Mouse (Mus musculus): ENCODE data around the gene Lpar2.

Lpar2 gene

DNA sequence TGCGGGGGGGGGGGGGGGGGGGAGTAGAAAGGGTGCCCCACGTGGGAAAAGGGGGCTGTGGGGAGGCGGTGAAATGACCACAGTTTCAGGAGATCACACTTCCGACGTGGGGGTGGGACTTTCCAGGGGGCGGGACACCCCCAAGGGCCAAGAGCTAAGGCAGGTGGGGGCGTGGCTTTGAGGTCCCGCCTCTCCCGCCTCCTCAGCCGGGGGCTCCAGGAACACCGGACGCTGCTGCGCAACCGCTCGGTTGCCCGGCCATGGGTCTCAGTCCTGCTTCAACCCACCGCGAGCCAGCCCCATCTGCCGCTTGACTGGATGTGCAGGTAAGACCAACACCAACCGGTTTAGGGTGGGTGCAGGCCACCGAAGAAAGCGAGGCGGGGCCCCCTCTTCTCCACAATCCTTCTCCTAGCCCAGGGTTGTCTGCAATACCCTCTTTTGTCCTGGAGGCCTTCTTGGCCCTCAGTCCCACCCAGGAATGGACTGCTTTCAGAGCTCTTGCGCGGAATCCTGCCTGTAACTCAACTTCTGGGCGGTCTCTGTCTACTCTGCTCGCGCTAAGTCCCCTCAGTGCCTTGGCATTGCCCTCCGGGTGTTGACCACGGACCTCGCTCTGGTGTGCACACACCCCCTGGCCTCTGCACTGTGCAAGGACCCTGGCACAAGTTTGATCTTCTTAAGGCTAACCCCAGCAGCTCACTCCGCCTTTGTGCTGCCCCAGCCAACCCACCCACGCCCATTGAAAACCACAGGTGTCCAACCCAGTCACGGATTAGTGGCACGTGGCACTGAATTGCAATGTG lies at the start of gene Lpar2:
Gene Lpar2, plus strand, starts transcription at position 44 of the 806 bp plus-strand sequence.
- DNase-seq (ENCODE audit: low spot score): no peak

GRCm38 (mm10) chr8:69774503-69775148 lies 47.6 kb upstream of the Lpar2 start, which contains the start of gene Gm20422:
TSS of gene Gm20422 (minus strand) at chr8:69774886.
- DNase-seq (ENCODE audit: low spot score): peak; percentile 98

GRCm38 (mm10) chr8:69775149-69775534 lies 47.1 kb upstream of the Lpar2 start:
- DNase-seq (ENCODE audit: low spot score): no peak

DNA sequence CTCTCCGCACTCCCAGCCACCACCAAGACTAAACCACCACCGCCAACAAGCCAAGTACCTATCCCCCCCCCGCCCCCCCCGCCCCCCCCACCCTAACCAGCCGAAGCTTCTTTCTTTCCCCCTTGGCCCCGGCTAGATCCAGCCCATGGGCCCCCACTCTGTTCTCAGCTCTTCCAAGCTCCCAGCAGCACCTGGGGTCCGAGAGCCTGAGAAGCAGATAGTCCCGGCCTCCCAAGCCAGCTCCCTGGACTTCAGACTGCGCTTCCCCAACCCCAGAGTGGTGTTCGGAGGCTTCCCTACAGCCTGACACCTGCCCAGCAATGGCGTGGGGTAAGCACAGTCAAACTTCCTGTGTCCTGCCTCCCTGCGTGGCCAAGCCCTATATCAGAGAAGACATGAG lies 45.1 kb upstream of the Lpar2 start:
- no peak for DNase-seq (ENCODE audit: low spot score)

GRCm38 (mm10) chr8:69789105-69789504 lies 33.1 kb upstream of the Lpar2 start:
- DNase-seq (ENCODE audit: low spot score): no peak

DNA sequence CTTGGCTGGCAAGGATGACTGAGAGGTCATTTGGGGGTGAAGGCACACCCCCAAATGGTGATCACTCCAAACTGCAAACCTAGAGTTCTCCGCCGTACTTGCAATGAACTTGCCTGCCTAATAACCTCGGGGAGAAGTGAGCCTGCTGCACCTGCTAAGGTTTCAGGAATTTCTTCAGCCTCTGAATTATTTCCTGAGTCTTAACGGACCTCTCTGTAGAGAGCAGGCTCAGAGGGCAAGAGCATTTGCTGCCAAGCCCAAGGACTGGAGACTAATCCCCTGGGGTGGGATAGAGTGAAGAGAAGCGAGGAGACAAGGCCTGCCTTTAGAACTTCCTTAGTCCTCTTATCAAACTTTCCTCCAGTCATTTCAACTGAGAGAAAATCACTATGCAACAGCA lies 32.5 kb upstream of the Lpar2 start:
- DNase-seq (ENCODE audit: low spot score): no peak

DNA sequence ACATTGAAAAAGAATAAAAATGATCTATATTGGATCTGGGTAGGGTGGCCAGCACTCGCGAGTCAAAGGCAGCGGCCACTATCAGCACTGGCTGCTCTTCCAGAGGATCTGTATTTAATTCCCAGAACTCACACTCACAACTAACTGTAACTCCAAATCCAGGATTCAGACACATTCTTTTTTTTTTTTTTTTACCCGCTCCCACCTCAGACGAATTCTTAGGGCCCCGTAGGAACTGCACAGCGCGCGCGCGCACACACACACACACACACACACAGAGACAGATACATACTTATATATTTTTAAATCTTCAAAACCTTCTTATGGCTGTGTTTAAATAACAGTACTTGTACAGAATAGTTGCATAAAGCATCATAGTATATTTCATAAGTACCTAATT lies 31.9 kb upstream of the Lpar2 start:
- DNase-seq (ENCODE audit: low spot score): no peak

- peak; percentile 89 for DNase-seq (ENCODE audit: low spot score)
Measured at GRCm38 (mm10) chr8:69790773-69791367, 31.4 kb upstream of the Lpar2 start, which contains the start of the genes Atp13a1 and Zfp866. TSS of gene Atp13a1 (plus strand) at chr8:69791163. TSS of gene Zfp866 (minus strand) at chr8:69791178.

DNA sequence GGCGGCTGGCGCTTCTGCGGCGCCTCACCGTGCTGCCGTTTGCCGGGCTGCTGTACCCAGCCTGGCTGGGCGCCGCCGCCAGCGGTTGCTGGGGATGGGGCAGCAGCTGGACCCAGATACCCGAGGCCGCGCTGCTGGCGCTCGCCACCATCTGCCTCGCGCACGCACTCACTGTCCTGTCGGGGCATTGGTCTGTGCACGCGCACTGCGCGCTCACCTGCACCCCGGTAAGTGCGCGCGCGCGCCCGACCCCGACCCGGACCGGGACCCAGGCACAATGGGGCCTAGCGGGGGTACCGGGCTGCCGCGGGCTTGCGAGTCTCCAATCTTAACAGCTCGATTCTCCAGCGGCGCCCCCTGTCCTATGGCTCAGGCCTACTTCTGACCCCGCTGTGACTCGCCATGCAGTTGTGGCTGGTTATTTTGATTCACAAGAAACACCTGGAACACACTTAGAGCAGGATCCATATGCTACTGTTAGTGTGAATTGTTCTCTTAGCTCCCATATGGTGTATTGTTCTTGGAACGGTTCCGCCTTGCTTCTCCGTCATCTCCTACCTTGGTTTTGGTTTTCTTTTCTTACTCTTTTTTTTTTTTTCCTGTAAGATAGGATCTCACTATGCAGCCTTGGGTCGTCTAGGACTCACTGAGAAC lies 30.7 kb upstream of the Lpar2 start:
- peak; percentile 37 for DNase-seq (ENCODE audit: low spot score)

- no peak for DNase-seq (ENCODE audit: low spot score)
Measured at GRCm38 (mm10) chr8:69793666-69794065, 28.6 kb upstream of the Lpar2 start.

- DNase-seq (ENCODE audit: low spot score): no peak
Measured at GRCm38 (mm10) chr8:69794096-69794495, 28.1 kb upstream of the Lpar2 start.

DNA sequence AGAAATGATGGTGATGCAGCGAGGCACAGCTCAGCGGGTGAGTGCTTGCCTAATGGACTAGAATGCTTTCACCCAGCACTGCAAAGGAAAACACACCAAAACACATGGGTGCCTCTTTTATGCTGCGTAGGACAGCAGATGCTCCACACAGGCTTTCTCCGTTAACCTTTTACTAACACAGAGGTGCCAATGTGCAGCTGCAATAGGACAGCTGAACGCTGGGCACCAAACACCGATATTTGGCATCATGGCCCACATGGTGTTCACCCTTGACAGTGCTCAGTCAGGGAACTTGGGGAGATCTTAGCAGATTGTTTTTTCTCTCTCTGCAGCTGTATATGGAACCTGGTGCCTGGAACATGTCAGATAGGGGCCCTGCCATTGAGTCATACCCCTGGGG lies 27.3 kb upstream of the Lpar2 start:
- no peak for DNase-seq (ENCODE audit: low spot score)

- DNase-seq (ENCODE audit: low spot score): no peak
Measured at GRCm38 (mm10) chr8:69796721-69797345, 25.4 kb upstream of the Lpar2 start.

- DNase-seq (ENCODE audit: low spot score): no peak
Measured at GRCm38 (mm10) chr8:69797661-69798060, 24.6 kb upstream of the Lpar2 start.

DNA sequence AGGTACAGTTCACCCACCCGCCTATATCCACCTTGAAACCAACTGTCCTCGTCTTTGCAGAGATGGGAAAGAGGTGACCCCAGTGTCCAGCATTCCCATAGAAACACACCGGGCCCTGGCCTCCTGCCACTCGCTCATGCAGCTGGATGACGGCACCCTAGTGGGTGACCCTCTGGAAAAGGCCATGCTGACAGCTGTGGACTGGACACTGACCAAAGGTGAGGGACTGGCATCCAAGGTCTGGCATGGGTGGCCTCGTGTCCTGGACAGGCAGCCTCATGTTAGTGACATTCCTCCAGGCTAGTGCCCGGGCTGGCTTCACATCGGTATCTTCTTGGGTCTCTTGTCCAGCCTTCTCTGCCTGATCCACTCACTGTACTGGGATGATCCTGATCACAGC lies 23.0 kb upstream of the Lpar2 start:
- no peak for DNase-seq (ENCODE audit: low spot score)

DNA sequence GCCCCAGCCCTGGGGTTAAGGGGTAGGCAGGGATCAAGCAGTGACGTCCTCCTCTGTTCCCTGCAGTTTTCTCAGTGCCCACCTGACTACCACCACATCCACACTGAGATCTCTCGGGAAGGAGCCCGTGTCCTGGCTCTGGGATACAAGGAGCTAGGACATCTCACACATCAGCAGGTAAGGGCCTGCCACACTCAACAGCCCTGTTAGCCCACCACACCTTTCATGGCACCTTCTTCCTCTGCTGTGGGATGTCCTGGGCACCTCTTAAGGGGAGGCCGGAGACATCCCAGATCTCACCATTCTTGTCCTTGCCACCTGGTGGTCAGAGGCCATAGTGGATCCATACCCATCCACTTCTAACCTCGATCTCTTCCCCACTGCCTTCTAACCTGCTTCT lies 22.3 kb upstream of the Lpar2 start:
- DNase-seq (ENCODE audit: low spot score): no peak

- no peak for DNase-seq (ENCODE audit: low spot score)
Measured at GRCm38 (mm10) chr8:69801796-69802195, 20.4 kb upstream of the Lpar2 start.

DNA sequence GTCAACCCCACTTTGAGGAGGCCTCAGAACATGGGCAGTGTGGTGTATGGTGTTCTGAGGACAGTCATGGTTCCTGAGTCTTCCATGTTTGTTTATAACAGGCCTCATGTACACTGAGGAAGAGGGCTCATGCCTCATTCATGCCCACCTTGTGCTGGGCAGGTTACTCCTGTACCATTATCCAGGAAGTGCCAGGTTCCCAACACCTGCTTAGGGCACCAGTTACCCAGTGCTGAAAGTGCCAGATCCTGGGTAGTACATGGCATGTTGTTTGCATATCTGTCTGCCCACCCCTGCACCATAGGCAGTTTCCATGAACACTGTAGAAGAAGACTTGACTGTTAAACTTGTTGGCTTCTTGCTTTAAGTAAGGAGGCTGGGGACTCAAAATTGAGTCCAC lies 20.0 kb upstream of the Lpar2 start:
- DNase-seq (ENCODE audit: low spot score): no peak

DNA sequence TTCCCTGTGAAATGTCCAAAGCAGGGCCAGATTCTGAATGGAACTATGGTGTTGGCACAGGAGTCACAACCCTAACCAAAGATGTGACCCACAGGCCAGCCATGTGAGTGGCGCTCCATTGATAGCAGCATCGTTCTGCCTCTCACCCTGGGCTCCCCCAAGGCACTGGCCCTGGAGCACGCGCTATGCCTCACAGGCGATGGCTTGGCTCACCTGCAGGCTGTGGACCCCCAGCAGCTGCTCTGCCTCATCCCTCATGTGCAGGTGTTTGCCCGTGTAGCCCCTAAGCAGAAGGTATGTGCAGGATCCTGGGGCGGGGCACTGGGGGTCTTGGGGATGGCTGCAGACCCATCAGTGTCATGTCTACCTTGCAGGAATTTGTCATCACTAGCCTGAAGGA lies 18.9 kb upstream of the Lpar2 start:
- DNase-seq (ENCODE audit: low spot score): no peak

DNA sequence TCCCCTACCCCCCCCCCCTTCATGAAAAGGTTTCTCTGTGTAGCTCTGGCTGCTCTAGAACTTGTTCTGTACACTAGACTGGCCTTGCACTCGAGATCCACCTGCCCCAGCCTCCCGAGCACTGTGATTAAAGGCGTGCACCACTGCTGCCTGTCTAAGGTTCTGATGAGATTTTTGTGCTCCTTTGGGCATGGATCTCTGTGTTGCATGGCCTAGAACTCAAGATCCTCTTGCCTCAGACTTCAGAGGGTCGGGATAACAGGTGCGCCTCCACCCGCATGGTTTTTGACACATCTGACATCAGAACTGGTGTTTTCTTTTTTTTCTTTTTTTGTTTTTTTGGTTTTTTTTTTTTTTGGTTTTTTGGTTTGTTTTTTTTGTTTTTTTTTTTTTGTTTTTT lies 17.7 kb upstream of the Lpar2 start:
- no peak for DNase-seq (ENCODE audit: low spot score)

- DNase-seq (ENCODE audit: low spot score): no peak
Measured at GRCm38 (mm10) chr8:69805086-69805485, 17.1 kb upstream of the Lpar2 start.

DNA sequence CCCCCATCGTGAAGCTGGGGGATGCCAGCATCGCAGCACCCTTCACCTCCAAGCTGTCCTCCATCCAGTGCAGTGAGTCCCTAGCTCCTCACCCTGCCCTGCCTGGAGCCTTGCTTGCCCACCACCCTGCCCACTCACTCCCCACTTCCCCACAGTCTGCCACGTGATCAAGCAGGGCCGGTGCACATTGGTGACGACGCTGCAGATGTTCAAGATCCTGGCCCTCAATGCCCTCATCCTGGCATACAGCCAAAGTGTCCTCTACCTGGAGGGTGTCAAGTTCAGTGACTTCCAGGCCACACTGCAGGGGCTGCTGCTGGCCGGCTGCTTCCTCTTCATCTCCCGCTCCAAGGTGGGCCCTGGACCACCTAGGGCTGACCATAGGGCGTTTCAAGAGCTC lies 16.7 kb upstream of the Lpar2 start:
- no peak for DNase-seq (ENCODE audit: low spot score)
